Mouse (Mus musculus) activated CD4-positive, CD25-positive, alpha-beta regulatory T cell, adult 9 weeks (primary cell): ENCODE data around the gene Sdha. TPM values are rescaled to one million over a fixed set of nuclear protein-coding genes. Genes with fewer than 3 reads are reported as not detected.

Experiments used
- polyA plus RNA-seq: library from polyadenylated mRNA; unstranded; fragments of 100-300 nt; shearing (Covaris generic); gene quantifications from one replicate; pipeline ENCODE4 v1.2.1, GENCODE M21; 2017

Gene Sdha
- 338 TPM for polyA plus RNA-seq

DNA sequence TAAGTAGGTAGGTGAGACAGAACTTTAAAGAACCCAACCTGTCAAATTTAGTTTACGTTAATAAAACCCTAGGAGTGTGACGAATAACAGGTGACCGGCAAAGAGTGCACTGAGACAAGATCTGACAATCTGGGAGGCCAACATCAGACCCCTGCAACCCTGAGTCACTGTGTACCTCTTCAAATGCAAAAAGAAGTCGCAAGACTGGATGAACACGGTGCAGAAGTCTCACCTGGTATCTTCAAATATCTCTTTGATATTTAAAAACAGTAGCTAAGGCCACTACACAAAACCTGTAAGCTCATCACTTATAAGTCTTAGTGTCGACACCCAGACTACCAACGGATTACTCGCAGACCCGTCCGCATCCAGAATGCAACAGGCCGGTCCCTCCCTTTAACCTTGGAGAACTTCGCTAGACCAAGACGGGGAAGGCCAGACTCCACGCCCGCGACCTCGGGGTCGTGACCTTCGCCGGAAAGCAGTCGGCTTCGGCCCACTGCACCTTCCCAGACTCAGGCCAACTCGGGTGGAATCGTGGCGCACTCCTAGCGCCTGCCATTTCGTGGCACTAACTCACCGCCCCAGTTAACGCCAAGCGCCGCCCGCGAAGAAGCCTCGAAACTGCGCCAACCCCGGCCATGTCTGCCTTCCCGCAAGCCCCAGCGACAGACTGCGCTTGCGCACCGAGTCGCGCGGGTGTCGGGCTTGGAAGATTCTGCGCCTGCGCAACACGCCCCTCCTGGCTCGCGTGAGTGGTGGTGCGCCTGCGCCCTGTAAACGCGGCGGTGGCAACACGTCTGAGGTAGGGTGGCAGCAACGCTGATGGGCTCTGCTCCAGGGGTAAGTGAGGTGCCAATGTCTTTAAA, at the start of gene Sdha, which contains the start of gene Ccdc127:
Sdha (minus strand) TSS at position 715 of the 869 bp plus-strand sequence.
Ccdc127 (plus strand) TSS at position 744 of the 869 bp plus-strand sequence.

DNA sequence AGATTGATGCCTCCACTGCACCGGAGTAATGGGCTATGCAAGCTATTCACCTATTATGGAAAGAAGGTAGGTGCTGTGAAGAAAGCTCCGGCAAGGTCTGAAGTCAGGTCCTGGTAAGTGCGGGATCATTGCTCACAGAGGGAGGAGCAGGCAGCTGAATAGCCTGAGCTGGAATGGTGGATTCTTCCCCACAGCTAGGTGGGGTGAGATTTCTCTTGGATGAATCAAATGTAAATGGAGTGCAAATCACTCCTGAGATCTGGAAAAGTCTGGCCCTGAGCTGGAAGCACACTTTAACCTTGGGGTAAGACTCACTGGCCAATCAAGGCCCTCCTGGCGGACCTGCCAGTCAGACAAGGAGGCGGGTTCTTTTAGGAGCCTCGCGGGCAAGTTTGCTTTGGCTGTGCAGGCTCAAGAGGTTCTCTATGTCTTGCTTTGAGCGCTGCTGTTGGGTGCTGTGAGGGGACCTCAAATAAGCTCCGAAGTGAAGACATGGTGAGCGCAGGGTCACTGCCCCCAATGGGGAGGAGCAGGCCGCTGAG, 49.3 kb upstream of the Sdha start, which contains the start of gene Ftl1-ps1:
Ftl1-ps1 (plus strand) TSS at position 397 of the 542 bp plus-strand sequence.

DNA sequence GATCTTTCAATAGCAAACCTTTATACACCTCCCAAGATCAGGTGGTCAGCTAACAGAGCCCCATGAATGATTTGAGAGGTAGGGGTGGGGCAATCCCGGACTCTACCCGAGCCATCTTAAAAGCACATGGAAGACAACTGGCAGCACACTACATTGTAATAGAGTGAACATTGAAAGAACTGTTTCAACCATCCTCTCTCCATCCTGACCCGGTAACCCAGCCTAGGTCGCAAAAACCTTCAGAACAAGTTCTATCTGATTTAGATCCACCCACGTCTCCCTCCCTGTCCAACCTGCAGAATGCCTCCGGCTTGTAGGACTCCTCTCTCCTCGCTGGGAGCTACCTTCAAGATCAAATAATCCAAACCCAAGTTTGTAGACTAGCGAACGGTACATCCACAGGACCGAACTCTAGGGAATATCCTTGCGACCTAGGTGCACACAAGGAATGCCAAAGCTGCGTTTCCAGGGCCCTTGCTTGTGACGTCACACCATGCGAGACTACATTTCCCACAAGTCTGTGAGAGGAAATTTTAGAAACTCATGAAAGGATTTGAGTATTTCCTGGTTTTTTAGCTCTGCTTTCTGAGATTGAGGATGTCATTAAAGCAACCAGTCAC, 40.4 kb upstream of the Sdha start, which contains the start of gene Zfp72:
Zfp72 (minus strand) TSS at position 466 of the 620 bp plus-strand sequence.

DNA sequence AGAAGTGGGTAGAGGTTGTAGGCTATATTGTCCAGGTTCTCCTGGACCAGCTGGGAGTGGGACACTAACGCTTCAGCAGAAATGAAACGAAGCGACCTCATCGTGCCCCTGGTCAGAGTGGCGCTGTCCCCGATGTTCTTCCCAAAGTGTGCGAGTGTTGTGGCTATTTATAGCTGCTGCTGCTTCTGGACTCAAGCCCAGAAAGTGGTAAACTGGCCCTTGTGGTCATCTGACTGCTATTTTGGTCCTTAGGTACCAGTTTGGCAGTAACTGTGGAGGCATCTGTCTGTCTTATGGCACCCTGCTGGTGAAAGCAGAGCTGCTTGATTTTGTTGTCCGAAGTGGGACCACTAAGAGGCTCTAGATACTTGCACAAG, 13.8 kb upstream of the Sdha start, which contains the start of gene Lrrc14b:
Lrrc14b (minus strand) TSS at position 147 of the 377 bp plus-strand sequence.

DNA sequence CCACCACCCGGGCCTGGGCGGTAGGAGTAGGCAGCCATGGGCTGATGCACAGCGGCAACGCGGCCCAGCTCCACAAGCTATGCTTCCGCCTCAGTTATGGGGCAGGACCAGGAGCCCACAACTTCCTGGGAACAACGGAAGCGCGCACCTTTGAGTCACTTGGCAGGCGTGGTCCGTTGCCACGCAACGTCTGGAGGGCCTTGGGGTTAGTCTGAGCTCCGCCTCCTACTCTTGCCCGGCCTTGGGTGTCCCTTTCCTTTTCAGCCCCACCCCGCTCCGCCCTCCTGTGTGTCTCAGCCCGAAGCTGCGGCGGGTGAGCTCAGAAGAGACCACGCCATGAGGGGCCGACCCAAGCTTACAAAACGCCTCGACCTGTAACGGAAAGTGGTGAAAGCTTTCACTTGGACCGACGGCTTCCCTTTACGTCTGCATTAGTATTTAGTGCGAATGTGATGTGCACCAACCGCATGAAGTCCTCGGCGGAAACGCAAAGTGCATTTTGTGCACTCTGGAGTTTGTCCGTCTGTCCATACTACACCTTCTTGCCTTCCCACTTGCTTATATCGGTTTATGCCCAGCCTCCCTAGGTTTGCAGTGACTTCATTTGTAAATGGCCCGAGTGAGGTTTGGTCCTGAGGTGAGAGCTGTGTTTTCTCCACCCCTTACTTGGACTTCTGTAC, 32.8 kb downstream of the Sdha start, which contains the start of gene Pdcd6:
Pdcd6 (minus strand) TSS at position 411 of the 680 bp plus-strand sequence.

DNA sequence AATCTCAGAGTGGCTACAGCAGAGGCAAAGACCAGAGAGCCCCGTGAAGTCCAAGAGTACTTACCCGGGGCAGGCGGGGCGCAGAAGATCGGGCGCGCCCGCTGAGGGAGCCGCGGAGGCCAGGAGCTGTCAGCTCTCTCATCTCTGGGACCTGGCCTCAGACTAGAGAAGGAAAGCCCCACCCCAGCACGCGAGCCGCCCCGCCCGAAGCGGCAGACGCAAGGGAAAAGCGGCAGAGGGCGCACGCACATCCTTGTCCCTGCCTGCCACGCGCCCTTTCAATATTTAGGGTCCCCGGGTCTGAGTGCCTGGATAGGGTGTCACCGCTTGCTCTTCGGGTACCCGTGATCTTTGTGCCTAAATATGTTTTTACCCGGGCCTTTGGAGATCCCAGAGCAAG, 57.9 kb downstream of the Sdha start, which contains the start of gene Ahrr:
Ahrr (minus strand) TSS at position 165 of the 400 bp plus-strand sequence.

Other genes with a start within 250 kb of the Sdha start
- gene Slc9a3, start 228.8 kb downstream of the Sdha start, polyA plus RNA-seq, result not detected
- gene Exoc3, start 141.5 kb downstream of the Sdha start, polyA plus RNA-seq, result 114 TPM
- 0.07 TPM for gene Ahrr, start 57.9 kb downstream of the Sdha start, polyA plus RNA-seq
- gene Pdcd6, start 32.7 kb downstream of the Sdha start, polyA plus RNA-seq, result 201 TPM
- gene Ccdc127, start within 50 bp of the Sdha start, polyA plus RNA-seq, result 38.2 TPM
- not detected for gene Lrrc14b, start 13.7 kb upstream of the Sdha start, polyA plus RNA-seq
- 1.9 TPM for gene Zfp72, start 40.6 kb upstream of the Sdha start, polyA plus RNA-seq
- 48.5 TPM for gene Ftl1-ps1, start 49.4 kb upstream of the Sdha start, polyA plus RNA-seq
- 21.2 TPM for gene Zfp825, start 143.7 kb upstream of the Sdha start, polyA plus RNA-seq